Mouse (Mus musculus) adrenal gland, postnatal 10 days (tissue): ENCODE results near the gene St3gal3. TPM values are rescaled to one million over a fixed set of nuclear protein-coding genes. Genes with fewer than 3 reads are reported as not detected.

Source experiments
- DNase-seq: peaks from one replicate; pipeline ENCODE4 v3.0.0; 2021; ENCODE audit warnings: mixed read lengths
- total RNA-seq, 2 experiments: library from RNA; stranded (reverse); gene quantifications; 2 replicates each; pipeline ENCODE4 v1.2.3; 2021

St3gal3 gene
- total RNA-seq, 2 experiments from 2014 or later: 30.5 to 32.0 TPM

DNA sequence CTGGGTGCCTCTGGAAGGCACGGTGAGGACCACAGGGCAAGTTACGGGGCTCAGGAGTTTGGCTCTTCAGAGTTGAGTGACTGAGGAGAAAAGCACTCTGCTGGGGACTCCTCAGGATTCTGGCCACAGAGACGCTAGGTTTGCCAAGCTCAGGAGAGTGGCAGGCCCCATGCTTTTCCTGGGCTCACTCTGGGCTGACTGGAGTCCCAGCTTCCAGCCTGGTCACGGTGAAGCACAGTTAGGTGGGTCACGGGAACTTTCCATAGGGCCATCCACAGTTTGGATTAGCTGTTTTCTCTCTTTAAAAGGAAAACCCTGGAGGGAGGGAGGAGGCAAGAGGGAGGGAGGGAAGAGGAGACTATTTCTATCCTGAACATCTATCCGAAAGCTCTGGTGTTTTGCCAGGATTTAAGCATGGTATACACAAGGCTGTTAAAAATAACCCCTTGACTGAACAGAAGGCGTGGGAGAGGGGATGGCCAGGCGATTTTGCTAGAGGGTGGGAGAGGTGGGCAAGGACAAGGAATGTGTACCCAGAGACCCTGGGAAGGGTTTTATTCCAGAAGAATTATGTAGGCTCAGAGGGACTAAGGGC, 149.6 kb downstream of the St3gal3 start:
- no peak for DNase-seq

DNA sequence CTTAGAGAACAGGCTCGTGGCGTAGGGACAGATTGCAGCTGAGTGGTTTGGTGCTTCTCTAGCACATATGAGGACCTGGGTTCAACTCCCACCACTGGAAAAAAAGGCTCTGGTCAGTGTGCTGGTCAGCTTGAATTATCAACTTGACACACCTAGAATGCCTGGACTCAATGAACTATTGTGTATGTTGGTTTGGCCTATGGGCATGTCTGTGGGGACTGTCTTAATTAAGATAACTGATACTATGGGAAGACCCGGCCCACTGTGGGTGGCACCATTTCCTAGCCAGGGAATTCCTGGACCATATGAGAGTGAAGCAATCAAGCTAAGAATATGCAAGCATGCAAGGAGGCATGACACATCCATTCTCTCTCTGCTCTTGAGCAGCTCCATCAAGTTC, 150.5 kb downstream of the St3gal3 start:
- DNase-seq: no peak

DNA sequence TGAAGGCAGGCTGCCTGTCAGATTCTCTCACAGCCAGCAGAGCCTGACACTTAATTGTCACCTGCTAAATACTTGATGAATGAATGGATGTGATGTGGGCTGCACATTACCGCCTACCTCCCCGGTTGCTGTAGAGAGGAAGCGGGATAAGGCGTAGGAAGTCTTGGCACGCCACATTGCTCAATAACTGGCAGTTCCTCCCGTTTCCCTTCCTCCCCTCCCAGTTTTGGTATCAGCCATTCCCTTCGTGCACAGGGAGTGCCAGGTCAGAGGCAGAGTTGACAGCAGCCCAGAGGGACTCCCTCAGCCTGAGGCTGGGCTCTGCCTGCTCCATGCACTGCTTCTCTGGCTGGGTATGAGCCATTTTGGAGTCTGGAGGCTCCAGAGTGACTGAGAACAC, 152.0 kb downstream of the St3gal3 start:
- peak; percentile 67 for DNase-seq

DNA sequence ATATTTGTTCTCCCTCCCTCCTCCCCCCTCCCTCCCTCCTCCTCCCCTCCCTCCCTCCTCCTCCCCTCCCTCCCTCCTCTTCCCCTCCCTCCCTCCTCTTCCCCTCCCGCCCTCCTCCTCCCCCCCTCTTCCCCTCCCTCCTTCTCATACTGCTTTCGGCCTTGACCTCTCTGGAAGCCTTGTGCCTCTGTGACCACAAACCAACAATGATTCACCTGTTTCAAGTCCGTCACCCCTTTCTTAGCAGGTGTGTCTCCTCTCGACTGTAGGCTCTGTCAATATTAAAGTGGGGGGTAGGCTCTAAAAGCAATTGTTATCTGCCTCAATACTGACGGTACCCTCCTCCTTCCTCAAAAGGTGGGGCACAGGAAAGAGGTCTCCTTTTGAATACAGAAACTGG, 153.2 kb downstream of the St3gal3 start:
- no peak for DNase-seq

DNA sequence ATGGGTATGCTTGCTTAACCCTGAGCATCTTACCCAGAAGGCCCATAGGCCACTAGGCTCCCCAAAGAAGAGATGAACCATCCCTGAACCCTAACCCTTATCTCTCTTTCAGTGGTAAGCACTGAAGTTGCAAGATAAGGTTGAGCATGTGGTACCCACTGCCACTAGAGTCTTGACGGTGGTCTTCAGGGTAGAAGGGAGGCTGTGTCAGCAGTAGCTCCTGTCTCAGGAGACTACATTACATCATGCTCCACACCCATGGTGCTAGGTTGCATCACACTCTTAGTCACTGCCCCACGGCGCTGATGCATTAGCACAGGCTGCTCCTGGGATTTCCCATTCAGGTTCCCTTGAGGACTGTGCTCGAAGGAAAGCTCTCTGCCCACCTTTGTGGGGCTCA, 154.6 kb downstream of the St3gal3 start:
- no peak for DNase-seq

DNA sequence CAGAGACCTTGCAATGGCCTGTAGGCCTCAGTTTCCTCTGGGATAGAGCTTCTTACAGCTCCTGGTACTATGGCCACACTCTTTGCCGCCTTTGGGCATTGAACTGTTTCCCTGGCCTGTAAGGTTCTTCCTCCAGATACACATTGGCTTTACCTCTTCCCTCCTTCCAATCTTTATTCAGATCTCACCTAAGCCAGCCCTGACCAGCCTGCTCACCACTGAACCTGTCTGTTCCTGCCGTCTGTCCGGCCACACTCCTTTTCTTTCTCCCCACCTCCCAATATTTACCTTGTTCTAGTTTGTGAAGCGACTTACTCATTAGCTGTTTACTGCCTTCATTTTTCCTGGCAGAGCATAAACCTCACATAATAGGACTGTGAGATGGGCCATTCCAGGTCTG, 155.5 kb downstream of the St3gal3 start:
- DNase-seq: no peak

DNA sequence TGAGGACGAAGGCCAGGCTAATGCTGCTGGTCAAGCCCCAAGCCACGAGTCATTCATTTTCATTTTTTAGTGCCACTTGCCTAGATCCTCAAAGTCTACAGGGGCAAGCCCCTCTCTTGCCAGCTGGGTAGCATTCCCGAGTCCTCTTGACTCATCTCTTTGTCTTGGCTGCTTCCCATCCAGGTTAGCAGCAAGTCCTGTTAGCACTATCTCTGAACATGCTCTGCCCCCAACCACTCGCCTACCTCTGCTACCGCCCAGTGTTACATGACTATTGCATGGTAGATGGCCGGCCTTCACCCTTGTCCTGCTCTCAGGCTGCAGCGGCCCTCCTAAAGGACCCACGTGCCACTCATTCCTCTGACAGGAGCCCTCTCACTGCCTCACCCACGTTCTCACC, 156.4 kb downstream of the St3gal3 start:
- no peak for DNase-seq

DNA sequence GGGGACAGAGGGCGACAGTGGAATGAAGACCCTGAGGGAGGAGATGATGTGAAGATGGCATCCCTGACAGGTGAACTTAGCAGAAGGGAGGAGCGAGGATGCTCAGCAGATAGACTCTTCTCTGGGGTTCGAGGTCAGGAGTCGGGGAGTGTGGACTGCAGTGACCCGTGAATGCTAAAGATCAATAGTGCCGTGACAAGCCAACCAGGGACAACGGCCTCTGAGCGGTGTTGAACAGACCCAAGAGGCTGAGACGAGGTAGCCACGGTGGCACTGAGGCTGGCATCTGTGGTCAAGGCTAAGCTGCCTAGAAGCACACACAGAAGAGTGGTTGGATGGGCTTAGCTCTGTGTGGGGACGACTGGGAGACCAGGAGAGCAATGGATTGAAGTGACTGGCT, 156.9 kb downstream of the St3gal3 start:
- DNase-seq: no peak

DNA sequence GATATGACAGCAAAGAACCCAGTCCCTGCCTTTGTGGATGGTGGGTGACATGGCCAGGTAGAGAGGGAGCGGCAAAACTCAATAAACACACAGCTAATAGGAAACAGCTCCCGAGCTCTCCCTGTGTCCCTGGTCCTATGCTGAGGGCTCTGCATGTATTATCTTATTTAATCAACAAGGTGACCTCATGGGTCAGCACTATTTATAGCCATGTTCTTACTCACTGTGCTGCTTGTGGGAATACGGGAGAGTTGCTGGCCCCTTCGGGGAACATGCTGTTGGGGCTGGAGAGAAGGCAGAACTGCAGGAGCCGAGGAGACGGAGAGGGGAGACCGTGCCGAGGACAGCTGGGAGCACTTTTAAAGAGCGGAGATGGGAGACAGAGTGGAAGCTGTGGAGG, 157.3 kb downstream of the St3gal3 start:
- no peak for DNase-seq

DNA sequence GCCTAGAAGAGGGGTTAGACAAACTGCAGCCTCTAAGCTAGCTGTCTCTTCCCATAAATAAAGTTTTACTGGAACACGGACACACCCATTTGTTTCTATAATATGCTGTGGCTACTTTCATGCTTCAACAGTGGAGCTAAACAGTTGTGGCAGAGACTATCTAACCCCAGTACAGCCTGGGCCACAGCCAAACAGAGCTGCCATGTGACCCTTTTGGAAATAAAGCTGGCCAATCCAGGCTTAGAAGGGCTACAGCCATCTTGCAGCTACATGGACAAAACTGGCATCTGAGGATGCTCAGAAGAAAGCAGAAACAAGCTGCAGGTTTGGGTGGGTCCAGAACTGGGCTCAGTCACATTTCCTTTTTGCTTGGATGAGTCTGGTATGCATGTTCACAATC, 158.9 kb downstream of the St3gal3 start:
- DNase-seq: no peak

DNA sequence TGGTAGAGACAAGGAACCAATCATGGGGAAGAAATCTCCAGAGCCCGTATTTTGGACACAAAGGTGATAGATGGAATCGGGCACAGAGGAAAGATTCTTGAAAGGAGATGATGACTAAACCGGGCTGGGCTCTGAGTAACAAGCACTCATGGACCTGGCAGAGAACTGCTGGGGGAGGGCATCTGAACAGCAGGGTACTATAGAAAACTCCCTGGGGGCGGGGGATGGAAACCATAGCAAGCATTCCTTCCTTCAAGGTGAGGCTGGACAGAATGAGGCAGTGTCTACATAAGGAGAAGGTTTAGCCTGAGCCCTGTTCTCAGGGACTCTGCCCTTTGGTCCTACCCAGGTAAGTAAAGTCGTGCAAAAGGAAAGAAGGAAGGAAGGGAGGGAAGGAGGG, 160.0 kb downstream of the St3gal3 start:
- no peak for DNase-seq

DNA sequence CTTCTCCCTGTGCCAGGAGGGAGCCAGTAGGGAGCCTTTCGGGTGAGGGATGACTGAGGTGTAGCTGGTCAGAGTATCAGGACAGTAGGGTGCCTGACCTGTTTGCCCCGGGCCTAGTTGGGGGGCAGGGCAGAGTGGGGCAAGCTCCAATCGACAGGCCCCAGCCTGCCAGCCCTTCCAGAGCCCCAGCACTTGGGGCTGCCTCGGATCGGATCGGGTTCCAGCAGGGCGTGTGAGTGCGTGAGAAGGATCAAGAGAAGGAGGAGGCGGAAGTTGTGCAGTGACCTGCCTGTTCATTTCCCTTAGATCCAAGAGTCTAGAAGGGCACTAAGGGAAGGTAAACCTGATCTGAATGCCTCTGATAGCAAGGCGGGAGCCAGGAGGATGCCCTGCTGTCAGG, 161.7 kb downstream of the St3gal3 start:
- DNase-seq: no peak

DNA sequence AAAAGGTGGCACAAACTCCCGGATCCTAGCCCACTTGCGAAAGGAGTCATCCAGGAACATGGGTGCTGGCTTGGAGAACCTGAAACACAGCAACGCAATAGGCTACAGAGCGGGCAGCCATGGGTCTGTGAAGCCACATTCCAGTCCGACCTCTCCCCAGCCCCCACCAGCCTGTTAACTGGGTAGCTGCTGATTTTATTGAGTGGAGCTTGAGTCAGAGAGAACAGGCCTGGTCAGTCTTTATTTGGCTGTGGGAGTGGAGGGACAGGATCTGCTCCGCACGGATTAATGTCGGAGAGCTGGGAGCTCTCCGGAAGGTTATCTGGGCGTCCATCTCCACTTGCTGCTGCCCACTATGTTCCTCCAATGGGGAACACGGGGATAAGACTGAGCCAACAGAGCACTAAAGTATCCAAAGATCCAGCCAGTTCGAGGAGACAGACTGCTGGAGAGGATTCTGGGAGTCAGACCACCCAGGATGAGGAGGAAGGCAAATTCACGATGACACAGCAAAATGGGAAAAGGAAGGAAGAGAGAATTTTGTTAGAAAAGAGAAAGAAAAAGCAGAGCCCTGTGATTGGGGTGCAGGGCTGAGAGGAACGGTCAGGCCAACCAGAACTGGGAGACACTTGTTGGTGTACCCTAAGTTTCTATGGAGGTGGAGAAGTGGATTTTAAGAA, 170.2 kb downstream of the St3gal3 start:
- DNase-seq: no peak

DNA sequence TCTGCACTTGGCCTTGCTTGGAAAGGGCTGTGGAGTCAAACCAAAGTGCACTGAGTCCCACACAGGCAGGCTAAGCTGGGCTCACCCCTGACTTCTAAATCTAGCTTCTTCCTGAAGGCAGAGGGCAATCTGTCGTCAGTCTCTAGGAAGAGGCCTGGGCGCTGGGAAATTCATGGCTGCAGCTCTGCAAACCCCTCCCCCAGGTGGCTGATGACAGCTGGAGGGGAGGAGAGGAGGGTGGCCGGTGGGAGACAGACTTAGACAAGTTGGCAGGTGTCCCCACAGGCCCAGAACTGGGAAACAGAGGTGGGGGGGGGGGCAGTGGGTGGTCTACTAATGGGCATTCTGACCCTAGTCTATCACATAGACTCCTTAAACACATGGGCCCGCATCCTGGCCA, 177.2 kb downstream of the St3gal3 start:
- DNase-seq: no peak

DNA sequence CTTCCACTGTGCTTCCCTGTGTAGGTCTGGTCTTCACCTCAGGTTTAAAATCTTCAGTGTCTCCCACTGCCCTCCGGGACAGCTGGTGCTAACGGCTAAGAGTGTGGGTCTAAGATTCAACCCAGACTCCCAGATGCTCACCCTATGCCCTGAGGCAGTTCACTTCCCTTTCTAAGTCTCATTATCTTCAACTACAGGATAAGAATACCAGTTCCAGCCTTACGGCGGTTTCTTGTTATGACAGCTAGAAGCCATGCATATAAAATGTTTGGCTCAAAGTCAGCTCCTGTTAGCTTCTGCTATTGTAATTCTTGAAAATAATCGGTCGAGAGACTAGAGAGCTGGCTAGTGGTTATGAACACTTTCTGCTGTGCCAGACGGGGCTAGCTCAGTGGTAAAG, 187.2 kb downstream of the St3gal3 start:
- DNase-seq: no peak

DNA sequence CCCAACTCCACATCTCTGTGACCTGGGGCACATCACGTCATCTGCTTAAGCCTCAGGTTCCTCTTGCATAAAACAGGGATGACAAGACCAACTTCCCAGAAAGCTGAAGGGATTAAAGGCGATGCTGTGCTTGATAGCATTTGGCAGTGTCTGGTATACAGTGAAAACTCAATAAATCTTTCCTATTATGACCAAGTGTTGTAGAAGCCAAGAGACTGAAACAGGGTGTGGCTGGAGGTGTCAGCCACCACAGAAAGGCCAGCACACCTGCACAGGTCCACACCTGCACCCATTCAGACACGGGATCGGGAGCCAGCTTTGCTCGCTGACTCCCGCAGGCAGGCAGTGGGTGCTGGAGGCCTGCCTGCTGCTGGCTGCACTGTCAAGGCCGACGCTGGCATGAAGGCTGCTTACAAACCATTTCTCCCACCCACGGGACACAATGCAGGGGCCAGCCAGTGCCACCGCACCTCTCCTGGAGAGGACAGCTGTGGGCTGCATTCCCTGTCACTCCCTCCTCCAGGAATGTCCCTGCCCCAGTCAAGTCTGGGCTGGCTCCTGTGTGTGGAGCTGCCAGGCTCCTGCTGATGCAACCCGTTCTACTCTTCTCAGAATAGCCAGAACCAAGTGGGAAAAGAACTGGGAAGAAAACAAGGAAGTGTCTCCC, 187.9 kb downstream of the St3gal3 start:
- peak; percentile 67 for DNase-seq

DNA sequence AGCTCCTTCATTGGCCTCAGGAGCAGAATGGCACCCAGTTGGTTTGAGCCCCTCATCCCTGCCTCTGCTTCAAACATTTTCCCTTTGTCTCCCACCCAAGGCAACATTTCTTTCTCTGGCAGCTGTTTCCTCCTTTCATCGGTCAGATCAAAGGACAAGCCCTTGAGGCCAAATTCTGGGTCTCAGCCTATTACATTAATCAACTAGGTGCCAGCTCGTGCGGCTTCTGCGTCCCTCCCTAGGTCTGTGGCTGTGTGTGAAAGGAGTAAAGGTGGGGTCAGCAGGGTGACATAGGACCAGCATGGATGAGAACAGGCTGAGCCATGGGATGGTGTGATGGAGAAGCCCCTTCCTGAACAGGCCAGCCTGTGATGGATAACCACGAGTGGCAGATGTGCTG, 191.4 kb downstream of the St3gal3 start:
- no peak for DNase-seq

DNA sequence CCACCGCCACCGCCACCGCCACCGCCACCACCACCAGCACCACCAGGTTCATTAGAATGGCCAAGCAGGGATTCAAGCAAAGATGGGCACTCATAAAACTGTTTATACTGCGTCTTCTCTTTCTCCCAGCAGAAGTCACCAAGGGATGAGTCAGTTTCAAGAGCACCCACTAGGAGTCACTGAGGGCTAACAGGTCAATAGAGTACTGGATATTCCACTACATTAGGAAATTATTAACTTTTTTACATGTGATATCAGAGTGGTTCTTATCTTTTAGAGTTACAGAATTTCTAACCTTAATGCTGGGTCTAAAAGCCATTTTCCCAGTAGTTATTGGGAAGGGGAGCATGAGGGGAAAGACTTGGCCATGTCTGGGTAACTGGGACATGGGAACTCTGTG, 197.8 kb downstream of the St3gal3 start:
- DNase-seq: no peak

DNA sequence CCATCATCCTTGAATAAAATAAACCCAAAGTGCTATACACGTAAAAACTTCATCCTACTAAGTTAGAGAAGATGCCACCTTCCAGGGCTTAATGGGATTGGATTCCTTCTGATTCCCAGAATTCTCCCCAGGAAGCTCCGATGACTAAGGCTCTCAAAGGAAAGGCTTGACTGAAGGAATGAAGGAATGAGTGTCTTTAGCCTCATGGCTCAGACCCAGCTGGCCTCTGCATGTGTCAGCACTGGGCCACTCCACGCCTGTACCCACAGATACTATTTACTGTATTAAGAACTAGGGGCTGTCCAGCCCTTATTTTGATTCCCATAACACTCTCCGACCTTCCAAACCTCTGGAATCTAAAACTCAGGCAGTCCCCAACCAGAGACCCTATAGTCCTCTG, 200.6 kb downstream of the St3gal3 start:
- no peak for DNase-seq

DNA sequence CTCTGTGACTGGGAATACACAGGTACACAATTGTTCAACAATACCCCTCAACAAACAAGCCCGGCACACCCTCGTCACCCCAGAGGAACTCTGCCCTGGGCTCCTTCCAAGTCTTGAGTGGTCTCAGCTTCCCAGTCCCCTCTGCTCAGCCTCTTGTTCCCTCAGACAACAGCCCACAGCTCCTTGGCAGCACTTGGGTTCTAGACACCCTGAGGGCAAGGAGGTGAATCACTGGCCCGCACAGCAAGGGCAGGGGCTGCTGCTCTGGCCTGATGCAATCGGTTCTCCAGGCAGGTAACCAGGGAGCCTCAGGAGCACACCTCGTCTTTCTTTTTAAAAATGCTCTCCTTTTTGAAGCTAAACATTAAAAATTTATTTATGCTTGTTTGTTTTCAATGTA, 201.5 kb downstream of the St3gal3 start:
- DNase-seq: no peak

DNA sequence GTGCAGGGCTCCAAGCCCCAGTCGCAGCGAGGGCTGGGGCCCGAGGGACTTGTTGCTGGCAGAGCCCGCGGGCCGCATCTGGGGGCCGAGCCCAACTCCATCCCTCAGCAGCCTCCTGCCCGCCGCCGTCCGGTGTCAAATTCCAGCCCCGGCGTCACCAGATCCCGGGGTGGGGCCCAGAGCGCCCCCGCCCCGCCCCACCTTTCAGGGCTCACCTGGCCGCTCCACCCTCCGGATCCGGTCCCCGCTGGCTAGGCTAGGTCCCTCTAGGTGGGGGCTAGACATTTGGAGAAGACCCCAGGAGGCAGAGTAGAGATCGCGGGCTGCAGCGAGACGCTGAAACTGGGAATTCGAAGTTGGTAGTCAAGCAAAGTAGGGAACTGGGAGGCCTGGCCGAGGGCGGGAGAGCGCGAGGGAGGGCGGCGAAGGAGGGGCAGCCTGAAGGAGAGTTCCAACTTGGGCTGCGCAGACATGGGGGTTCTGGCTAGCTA, 205.3 kb downstream of the St3gal3 start, which contains the start of gene Artn:
Gene Artn (minus strand): TSS at position 373 of the 491 bp plus-strand sequence.
- peak; percentile 43 for DNase-seq

DNA sequence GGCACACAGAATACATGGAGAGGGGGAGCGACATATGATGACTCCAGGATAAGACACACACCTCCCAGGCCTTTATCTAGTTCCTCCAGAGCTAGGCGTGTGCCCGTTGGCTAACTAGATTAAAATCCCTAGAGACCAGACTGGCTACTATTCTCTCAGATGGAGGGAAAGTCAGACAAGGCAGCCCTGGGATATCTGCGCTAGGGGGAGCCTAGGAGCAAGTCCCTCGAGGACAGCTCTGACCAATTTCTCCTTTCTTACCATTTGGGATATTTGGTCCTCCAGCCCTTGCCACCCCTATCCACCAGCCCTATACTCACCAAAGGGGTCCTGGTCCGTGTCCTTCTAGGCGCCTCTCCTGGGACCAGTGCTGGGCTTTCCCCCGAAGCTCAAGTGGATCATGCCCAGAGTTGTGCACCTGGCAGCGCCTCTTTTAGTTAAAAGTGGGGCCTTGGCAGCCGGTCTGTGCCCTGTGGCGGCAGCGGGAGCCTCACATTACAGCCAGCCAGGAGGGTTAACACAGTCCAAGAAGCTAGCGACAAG, 205.9 kb downstream of the St3gal3 start:
- DNase-seq: peak; percentile 73

DNA sequence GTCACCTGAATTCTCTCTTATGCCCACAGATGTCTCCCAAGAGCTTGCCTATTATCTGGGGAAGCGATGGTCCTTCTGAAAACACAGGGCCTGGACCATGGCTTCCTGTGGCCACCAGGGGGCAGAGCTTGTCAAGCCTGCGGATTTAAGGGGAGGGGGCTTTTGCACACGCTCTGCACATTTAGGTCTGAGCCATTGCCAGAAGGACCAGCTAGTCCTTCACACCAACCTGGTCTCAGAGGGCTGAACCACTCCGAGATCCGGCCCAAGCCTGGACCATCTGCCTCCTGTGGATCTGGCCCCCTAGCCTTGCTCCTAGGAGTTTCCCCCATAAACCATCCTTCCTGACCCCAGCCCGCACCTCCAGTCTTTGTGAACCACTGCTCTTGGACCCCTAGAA, 206.5 kb downstream of the St3gal3 start:
- DNase-seq: peak; percentile 43
